Mouse (Mus musculus) megakaryocyte, embryonic 14.5 days (primary cell): Measurements from ENCODE around the gene Zfp61. TPM values are rescaled to one million over a fixed set of nuclear protein-coding genes. Genes with fewer than 3 reads are reported as not detected.

Experiments
- H3K27me3 ChIP-seq: replicated peaks from 2 replicates; pipeline ENCODE3; 2012; ENCODE audit warnings: inconsistent platforms
- H3K36me3 ChIP-seq: replicated peaks from 2 replicates; pipeline ENCODE3; 2012; ENCODE audit warnings: low read length, inconsistent platforms, mixed read lengths
- H3K4me1 ChIP-seq: 2 replicates; pipeline ENCODE4 v1.6.1; 2012; ENCODE audit warnings: inconsistent platforms
- H3K4me3 ChIP-seq: replicated peaks from 2 replicates; pipeline ENCODE3; 2012; ENCODE audit warnings: moderate library complexity, mild to moderate bottlenecking, inconsistent platforms
- H3K9me3 ChIP-seq: 2 replicates; pipeline ENCODE4 v1.6.1; 2012; ENCODE audit warnings: inconsistent platforms
- FLI1 ChIP-seq: IDR thresholded peaks from 2 replicates; pipeline ENCODE4 v1.6.1; 2012; ENCODE audit warnings: low read length, inconsistent platforms, mixed read lengths
- GATA1 ChIP-seq: IDR thresholded peaks from 3 replicates; pipeline ENCODE4 v1.6.1; 2012; ENCODE audit warnings: mixed read lengths, low read length, inconsistent platforms, borderline replicate concordance
- polyA plus RNA-seq: library from polyadenylated mRNA; stranded (reverse); fragments of >175 nt; gene quantifications from 2 replicates; pipeline ENCODE4 v1.2.3, GENCODE M21; 2012; ENCODE audit warnings: low replicate concordance; ENCODE audit not compliant: insufficient read depth

Zfp61 gene
- polyA plus RNA-seq, 1 experiment = 5.2 TPM

GRCm38 (mm10) chr7:24298973-24299708 is 1.9 kb downstream of the Zfp61 start:
- H3K27me3 ChIP-seq = no peaks in the 10 kb centered on the region
- H3K36me3 ChIP-seq = peaks cover 62% of the 10 kb centered on the region
- H3K4me1 ChIP-seq = peaks cover 21% of the 10 kb centered on the region

GRCm38 (mm10) chr7:24298635-24298972 is 2.4 kb downstream of the Zfp61 start:
- peak overlapping the region; percentile 92 for H3K4me3 ChIP-seq
- peaks cover 21% of the 10 kb centered on the region for H3K4me1 ChIP-seq
- no peaks in the 10 kb centered on the region for H3K27me3 ChIP-seq
- H3K36me3 ChIP-seq = peaks cover 63% of the 10 kb centered on the region
- peaks cover 9% of the 10 kb centered on the region; the same call in 1 of the 2 replicates for H3K9me3 ChIP-seq
- TF ChIP-seq GATA1 = no peak
- TF ChIP-seq FLI1 = no peak

More at GRCm38 (mm10) chr7:24298973-24299708, 1.9 kb downstream of the Zfp61 start:
- no peak for TF ChIP-seq GATA1
- TF ChIP-seq FLI1 = no peak
- Histone ChIP-seq H3K9me3 (peaks cover 9% of the 10 kb centered on the region; the same call in 1 of the 2 replicates), H3K4me3 (peak overlapping the region; percentile 92)

GRCm38 (mm10) chr7:24297361-24298095 is 3.5 kb downstream of the Zfp61 start:
- H3K9me3 ChIP-seq = peaks cover 9% of the 10 kb centered on the region; the same call in 1 of the 2 replicates
- H3K4me1 ChIP-seq = peaks cover 21% of the 10 kb centered on the region
- H3K4me3 ChIP-seq = no peak overlapping the region
- H3K36me3 ChIP-seq = peaks cover 61% of the 10 kb centered on the region
- H3K27me3 ChIP-seq = no peaks in the 10 kb centered on the region
- no peak for TF ChIP-seq FLI1
- TF ChIP-seq GATA1 = no peak

- H3K36me3 ChIP-seq = peaks cover 64% of the 10 kb centered on the region
- H3K4me1 ChIP-seq = peaks cover 21% of the 10 kb centered on the region
- H3K27me3 ChIP-seq = no peaks in the 10 kb centered on the region
- peaks cover 19% of the 10 kb centered on the region for H3K9me3 ChIP-seq
- no peak overlapping the region for H3K4me3 ChIP-seq
- no peak for TF ChIP-seq GATA1
These were observed 4.6 kb downstream of the Zfp61 start for GRCm38 (mm10) chr7:24296386-24296785.

GRCm38 (mm10) chr7:24295376-24295775 is 5.7 kb downstream of the Zfp61 start:
- no peak for TF ChIP-seq FLI1
- TF ChIP-seq GATA1 = no peak
- H3K9me3 ChIP-seq = peaks cover 25% of the 10 kb centered on the region
- H3K27me3 ChIP-seq = no peaks in the 10 kb centered on the region
- H3K4me3 ChIP-seq = no peak overlapping the region
- H3K4me1 ChIP-seq = peaks cover 19% of the 10 kb centered on the region
- peaks cover 74% of the 10 kb centered on the region for H3K36me3 ChIP-seq

GRCm38 (mm10) chr7:24294763-24295162 is 6.3 kb downstream of the Zfp61 start:
- peaks cover 30% of the 10 kb centered on the region for H3K9me3 ChIP-seq

GRCm38 (mm10) chr7:24293061-24293851 is 7.8 kb downstream of the Zfp61 start:
- Histone ChIP-seq H3K4me1 (peaks cover 9% of the 10 kb centered on the region), H3K4me3 (no peak overlapping the region), H3K27me3 (no peaks in the 10 kb centered on the region), H3K9me3 (peaks cover 30% of the 10 kb centered on the region), H3K36me3 (peaks cover 84% of the 10 kb centered on the region)
- TF ChIP-seq GATA1 = no peak
- TF ChIP-seq FLI1 = no peak

More at GRCm38 (mm10) chr7:24294763-24295162, 6.3 kb downstream of the Zfp61 start:
- TF ChIP-seq FLI1 (no peak), GATA1 (no peak)
- H3K27me3 ChIP-seq = no peaks in the 10 kb centered on the region
- H3K4me1 ChIP-seq = peaks cover 17% of the 10 kb centered on the region
- peaks cover 80% of the 10 kb centered on the region for H3K36me3 ChIP-seq
- H3K4me3 ChIP-seq = no peak overlapping the region

GRCm38 (mm10) chr7:24291387-24292090 is 9.5 kb downstream of the Zfp61 start:
- peaks cover 30% of the 10 kb centered on the region for H3K9me3 ChIP-seq
- no peak overlapping the region for H3K4me3 ChIP-seq
- no peak for TF ChIP-seq GATA1
- no peak for TF ChIP-seq FLI1
- H3K4me1 ChIP-seq = peaks cover 6% of the 10 kb centered on the region; the same call in 1 of the 2 replicates
- H3K36me3 ChIP-seq = peaks cover 70% of the 10 kb centered on the region
- H3K27me3 ChIP-seq = no peaks in the 10 kb centered on the region

- Histone ChIP-seq H3K4me1 (peaks cover 6% of the 10 kb centered on the region; the same call in 1 of the 2 replicates), H3K36me3 (peaks cover 57% of the 10 kb centered on the region), H3K9me3 (peaks cover 22% of the 10 kb centered on the region), H3K27me3 (no peaks in the 10 kb centered on the region), H3K4me3 (peak overlapping the region; percentile 66)
- TF ChIP-seq GATA1 (0 out of 3 replicates have a peak, but pooled peaks have one; percentile 12), FLI1 (no peak)
These were observed 10.8 kb downstream of the Zfp61 start for GRCm38 (mm10) chr7:24290106-24290693.
